Mouse (Mus musculus): ENCODE measurements at regions not wholly inside any gene's neighbourhood (a gene's known extent, or its start where the extent isn't known, plus 50 kb on each side); places are given as distances from the start of the nearest gene placed in this dataset.

- no peak for DNase-seq
Measured at GRCm38 (mm10) chr9:90326531-90326930, 55.9 kb upstream of the Tbc1d2b start.

Measured in cerebellum, postnatal 36 days (tissue).